Mouse (Mus musculus): Measurements from ENCODE around the gene Grn. TPM values are rescaled to one million over a fixed set of nuclear protein-coding genes. Genes with fewer than 3 reads are reported as not detected.

The Grn gene
- total and polyA plus RNA-seq, 3 experiments = 63.7 to 453 (median 106) TPM

DNA sequence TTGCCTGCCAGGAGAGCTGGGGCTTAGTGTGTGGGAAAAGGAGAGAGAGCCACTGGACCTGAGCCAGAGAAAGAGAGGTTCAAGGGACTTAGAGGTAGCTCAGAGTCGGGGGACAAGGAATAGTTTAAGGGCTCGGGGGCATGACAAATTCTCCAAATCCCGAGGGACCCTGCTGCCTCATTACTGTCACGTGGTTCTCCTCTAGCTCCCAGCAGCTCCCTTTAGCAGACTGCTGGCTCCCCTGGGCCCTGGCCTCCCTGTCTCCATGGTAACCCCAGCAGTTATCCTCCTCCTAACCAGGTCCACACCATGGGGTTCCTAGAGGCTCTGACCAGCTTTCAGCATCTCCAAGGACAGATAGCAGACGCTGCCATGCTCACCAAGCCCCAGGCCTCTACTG lies 34.9 kb upstream of the Grn start:
- Histone ChIP-seq H3K79me2 (replicated peaks; ENCODE audit: control insufficient read depth, extremely low read depth, insufficient read depth, poor library complexity, severe bottlenecking) (no peaks in the 10 kb centered on the region), H3K27ac (ENCODE audit: insufficient read depth, low read depth) (no peak overlapping the region), H3K36me3 (replicated peaks in 1 of 2; ENCODE audit: control insufficient read depth in 1 of 2, insufficient read depth in 1 of 2, low read length in 1 of 2) (peaks cover 6 to 8% of the 10 kb centered on the region in 2 experiments), H3K9ac (ENCODE audit: insufficient read depth, low read depth) (no peak overlapping the region), H3K4me1 (ENCODE audit: control insufficient read depth in 1 of 2, insufficient read depth in 2 of 2) (peaks cover 13 to 18% of the 10 kb centered on the region in 2 experiments; a peak in 3 of 4 replicates), H3K4me2 (ENCODE audit: insufficient read depth, low read depth, poor library complexity, severe bottlenecking) (no peak overlapping the region), H3K9me3 (replicated peaks; ENCODE audit: low read length) (no peaks in the 10 kb centered on the region), H3K27me3 (replicated peaks) (peaks cover 63% of the 10 kb centered on the region), H3K4me3 (replicated peaks in 1 of 3; ENCODE audit: low read depth in 2 of 3, low read length in 2 of 3, poor library complexity in 1 of 3) (no peak overlapping the region)
- TF ChIP-seq ZC3H11A (IDR thresholded peaks at IDR 0.05; ENCODE audit: low read depth, low read length) (no peak), E2F4 (IDR thresholded peaks at IDR 0.05; ENCODE audit: insufficient replicate concordance, low read depth, low read length) (no peak), JUND (conservative IDR thresholded peaks at IDR 0.05; ENCODE audit: low read depth, low read length) (no peak), MYC (IDR thresholded peaks at IDR 0.05; ENCODE audit: low read depth, low read length) (no peak), POLR2A (IDR thresholded peaks at IDR 0.05; ENCODE audit: low read depth, low read length) (no peak), ZMIZ1 (IDR thresholded peaks at IDR 0.05; ENCODE audit: low read depth, low read length) (no peak), UBTF (IDR thresholded peaks at IDR 0.05; ENCODE audit: low read depth, low read length) (no peak), SMC3 (IDR thresholded peaks at IDR 0.05; ENCODE audit: low read depth, low read length) (no peak), MAZ (IDR thresholded peaks at IDR 0.05; ENCODE audit: low read depth, low read length) (no peak), GABPA (IDR thresholded peaks at IDR 0.05; ENCODE audit: insufficient replicate concordance, low read depth, low read length) (no peak), TCF12 (IDR thresholded peaks at IDR 0.05; ENCODE audit: low read depth, low read length) (no peak), NRF1 (IDR thresholded peaks at IDR 0.05; ENCODE audit: low read depth, low read length) (no peak), TBP (conservative IDR thresholded peaks at IDR 0.05; ENCODE audit: low read depth, low read length) (no peak), JUN (IDR thresholded peaks at IDR 0.05; ENCODE audit: insufficient read depth, low read depth, low read length) (no peak), USF2 (conservative IDR thresholded peaks at IDR 0.05; ENCODE audit: low read depth, low read length) (no peak), CHD2 (IDR thresholded peaks at IDR 0.05; ENCODE audit: low read length) (no peak), IRF4 (IDR thresholded peaks at IDR 0.05; ENCODE audit: low read depth, low read length) (no peak), RCOR1 (conservative IDR thresholded peaks at IDR 0.05; ENCODE audit: low read depth, low read length) (no peak), MXI1 (IDR thresholded peaks at IDR 0.05; ENCODE audit: low read depth, low read length) (no peak)
- in situ Hi-C loops (cut with MboI; ENCODE audit: low pct_ligation_motif_present, low pct_unique_long_range_greater_than_20kb, low sequenced_read_pairs) (no loop called here), dilution Hi-C loops (cut with MboI; ENCODE audit: extremely low pct_ligation_motif_present, extremely low pct_unique_long_range_greater_than_20kb, low sequenced_read_pairs) (no loop called here)
- no peak for DNase-seq (ENCODE audit: extremely low read depth)

GRCm38 (mm10) chr11:102396263-102396662 lies 33.9 kb upstream of the Grn start:
- in situ Hi-C loops (cut with MboI; ENCODE audit: low pct_ligation_motif_present, low pct_unique_long_range_greater_than_20kb, low sequenced_read_pairs) = no loop called here
- dilution Hi-C loops (cut with MboI; ENCODE audit: extremely low pct_ligation_motif_present, extremely low pct_unique_long_range_greater_than_20kb, low sequenced_read_pairs) = no loop called here
- no peaks in the 10 kb centered on the region for H3K79me2 ChIP-seq (replicated peaks; ENCODE audit: control insufficient read depth, extremely low read depth, insufficient read depth, poor library complexity, severe bottlenecking)
- peaks cover 13 to 18% of the 10 kb centered on the region in 2 experiments; a peak in 3 of 4 replicates for H3K4me1 ChIP-seq (ENCODE audit: control insufficient read depth in 1 of 2, insufficient read depth in 2 of 2)
- H3K27ac ChIP-seq (ENCODE audit: insufficient read depth, low read depth) = no peak overlapping the region
- peaks cover 6 to 16% of the 10 kb centered on the region in 2 experiments for H3K36me3 ChIP-seq (replicated peaks in 1 of 2; ENCODE audit: control insufficient read depth in 1 of 2, insufficient read depth in 1 of 2, low read length in 1 of 2)
- no peak for DNase-seq (ENCODE audit: extremely low read depth)
- peaks cover 53% of the 10 kb centered on the region for H3K27me3 ChIP-seq (replicated peaks)
- H3K4me2 ChIP-seq (ENCODE audit: insufficient read depth, low read depth, poor library complexity, severe bottlenecking) = no peak overlapping the region
- no peaks in the 10 kb centered on the region for H3K9me3 ChIP-seq (replicated peaks; ENCODE audit: low read length)
- no peak overlapping the region for H3K9ac ChIP-seq (ENCODE audit: insufficient read depth, low read depth)
- TF ChIP-seq ZMIZ1 (IDR thresholded peaks at IDR 0.05; ENCODE audit: low read depth, low read length) (no peak), GABPA (IDR thresholded peaks at IDR 0.05; ENCODE audit: insufficient replicate concordance, low read depth, low read length) (no peak), IRF4 (IDR thresholded peaks at IDR 0.05; ENCODE audit: low read depth, low read length) (no peak), NRF1 (IDR thresholded peaks at IDR 0.05; ENCODE audit: low read depth, low read length) (no peak), MYC (IDR thresholded peaks at IDR 0.05; ENCODE audit: low read depth, low read length) (no peak), CTCF (conservative IDR thresholded peaks at IDR 0.05 in 1 of 2, IDR thresholded peaks at IDR 0.05 in 1 of 2; ENCODE audit: low read depth in 2 of 2, low read length in 2 of 2) (no peak), SMC3 (IDR thresholded peaks at IDR 0.05; ENCODE audit: low read depth, low read length) (no peak), MAFK (IDR thresholded peaks at IDR 0.05; ENCODE audit: insufficient replicate concordance, low read length) (no peak), BHLHE40 (IDR thresholded peaks at IDR 0.05; ENCODE audit: low read depth, low read length) (no peak), MEF2A (IDR thresholded peaks at IDR 0.05; ENCODE audit: borderline replicate concordance, low read depth, low read length) (no peak)
- H3K4me3 ChIP-seq (replicated peaks in 1 of 3; ENCODE audit: low read depth in 2 of 3, low read length in 2 of 3, poor library complexity in 1 of 3) = no peak overlapping the region

All from CH12.LX (cell line).